Mouse (Mus musculus): Measurements from ENCODE around the gene Nudt9.
"Not testable (repeated sequence)": the region's sequence is repeated elsewhere in the genome, so short reads cannot be mapped to it uniquely, and the experiment has no call there.

Gene Nudt9

GRCm38 (mm10) chr5:104046256-104047199 is at the start of gene Nudt9:
Nudt9 (plus strand) TSS chr5:104046306.
- DNase-seq (ENCODE audit: extremely low read depth, low read depth): peak; percentile 95

GRCm38 (mm10) chr5:103998739-103999138 is 47.4 kb upstream of the Nudt9 start:
- DNase-seq (ENCODE audit: extremely low read depth, low read depth): peak; percentile 22

GRCm38 (mm10) chr5:103999738-104000137 is 46.4 kb upstream of the Nudt9 start:
- DNase-seq (ENCODE audit: extremely low read depth, low read depth): peak; percentile 37

GRCm38 (mm10) chr5:104002549-104003255 is 43.4 kb upstream of the Nudt9 start:
- DNase-seq (ENCODE audit: extremely low read depth, low read depth): no peak

GRCm38 (mm10) chr5:104003256-104003931 is 42.7 kb upstream of the Nudt9 start:
- DNase-seq (ENCODE audit: extremely low read depth, low read depth): no peak

- no peak for DNase-seq (ENCODE audit: extremely low read depth, low read depth)
These were observed 42.2 kb upstream of the Nudt9 start for GRCm38 (mm10) chr5:104003955-104004354.

GRCm38 (mm10) chr5:104006811-104007210 is 39.3 kb upstream of the Nudt9 start:
- no peak for DNase-seq (ENCODE audit: extremely low read depth, low read depth)

GRCm38 (mm10) chr5:104007801-104008200 is 38.3 kb upstream of the Nudt9 start:
- DNase-seq (ENCODE audit: extremely low read depth, low read depth): no peak

- DNase-seq (ENCODE audit: extremely low read depth, low read depth): no peak
These were observed 36.7 kb upstream of the Nudt9 start for GRCm38 (mm10) chr5:104009421-104009820.

- no peak for DNase-seq (ENCODE audit: extremely low read depth, low read depth)
These were observed 35.8 kb upstream of the Nudt9 start for GRCm38 (mm10) chr5:104010261-104010660.

GRCm38 (mm10) chr5:104011419-104011818 is 34.7 kb upstream of the Nudt9 start:
- DNase-seq (ENCODE audit: extremely low read depth, low read depth): no peak

GRCm38 (mm10) chr5:104021597-104022378 is 24.3 kb upstream of the Nudt9 start, which contains the start of gene Hsd17b11:
Hsd17b11 (minus strand) TSS chr5:104021919.
- DNase-seq (ENCODE audit: extremely low read depth, low read depth): peak; percentile 88

GRCm38 (mm10) chr5:104022558-104022957 is 23.5 kb upstream of the Nudt9 start:
- DNase-seq (ENCODE audit: extremely low read depth, low read depth): no peak

- peak; percentile 42 for DNase-seq (ENCODE audit: extremely low read depth, low read depth)
These were observed 22.7 kb upstream of the Nudt9 start for GRCm38 (mm10) chr5:104023289-104024020.

- not testable (repeated sequence) for DNase-seq (ENCODE audit: extremely low read depth, low read depth)
These were observed 21.9 kb upstream of the Nudt9 start for GRCm38 (mm10) chr5:104024193-104024592.

- no peak for DNase-seq (ENCODE audit: extremely low read depth, low read depth)
These were observed 21.3 kb upstream of the Nudt9 start for GRCm38 (mm10) chr5:104024762-104025161.

- no peak for DNase-seq (ENCODE audit: extremely low read depth, low read depth)
These were observed 20.8 kb upstream of the Nudt9 start for GRCm38 (mm10) chr5:104025245-104025854.

- DNase-seq (ENCODE audit: extremely low read depth, low read depth): no peak
These were observed 13.5 kb upstream of the Nudt9 start for GRCm38 (mm10) chr5:104032434-104033097.

- no peak for DNase-seq (ENCODE audit: extremely low read depth, low read depth)
These were observed 11.0 kb upstream of the Nudt9 start for GRCm38 (mm10) chr5:104035066-104035465.

All from MEL-GATA-1-ER (cell line).